Mouse (Mus musculus): ENCODE results near the gene Bach2. TPM values are rescaled to one million over a fixed set of nuclear protein-coding genes. Genes with fewer than 3 reads are reported as not detected.

The Bach2 gene
- polyA plus RNA-seq, 1 experiment from 2014 or later = 8.2 TPM

GRCm38 (mm10) chr4:32571441-32571840 lies 332.8 kb downstream of the Bach2 start:
- no peak for ATAC-seq (ENCODE audit: insufficient number of reproducible peaks, insufficient read depth, low FRiP score, low read depth)
- Histone ChIP-seq H3K4me1 (ENCODE audit: control insufficient read depth in 2 of 2, insufficient read depth in 2 of 2, low read length in 2 of 2) (no peaks in the 10 kb centered on the region), H3K9me3 (ENCODE audit: control insufficient read depth, low read length) (no peaks in the 10 kb centered on the region), H3K4me2 (ENCODE audit: low read length) (no peak overlapping the region), H3K27me3 (ENCODE audit: control insufficient read depth, insufficient read depth, low read length) (no peaks in the 10 kb centered on the region), H3K36me3 (ENCODE audit: control insufficient read depth, insufficient read depth, low read length) (peaks cover 5% of the 10 kb centered on the region; the same call in 1 of the 2 replicates), H3K27ac (replicated peaks in 1 of 2; ENCODE audit: control insufficient read depth in 1 of 2, insufficient read depth in 1 of 2, low read depth in 2 of 2, low read length in 2 of 2) (no peak overlapping the region; a peak in 1 of 4 replicates), H3K9ac (ENCODE audit: low read length) (no peak overlapping the region), H3K4me3 (ENCODE audit: control insufficient read depth in 1 of 2, insufficient read depth in 1 of 2, low read depth in 1 of 2, low read length in 2 of 2) (no peak overlapping the region)
- 60% methylated on average over 3 of the region's 3 CpGs for WGBS

GRCm38 (mm10) chr4:32572118-32572517 lies 333.5 kb downstream of the Bach2 start:
- no peaks in the 10 kb centered on the region for H3K4me1 ChIP-seq (ENCODE audit: control insufficient read depth in 2 of 2, insufficient read depth in 2 of 2, low read length in 2 of 2)
- no peak for ATAC-seq (ENCODE audit: insufficient number of reproducible peaks, insufficient read depth, low FRiP score, low read depth)
- H3K4me2 ChIP-seq (ENCODE audit: low read length) = no peak overlapping the region
- no peaks in the 10 kb centered on the region for H3K27me3 ChIP-seq (ENCODE audit: control insufficient read depth, insufficient read depth, low read length)
- no peak overlapping the region for H3K4me3 ChIP-seq (ENCODE audit: control insufficient read depth in 1 of 2, insufficient read depth in 1 of 2, low read depth in 1 of 2, low read length in 2 of 2)
- no peak overlapping the region for H3K9ac ChIP-seq (ENCODE audit: low read length)
- H3K27ac ChIP-seq (replicated peaks in 1 of 2; ENCODE audit: control insufficient read depth in 1 of 2, insufficient read depth in 1 of 2, low read depth in 2 of 2, low read length in 2 of 2) = no peak overlapping the region
- no peaks in the 10 kb centered on the region for H3K9me3 ChIP-seq (ENCODE audit: control insufficient read depth, low read length)
- 67% methylated on average over 1 of the region's 1 CpGs for WGBS
- H3K36me3 ChIP-seq (ENCODE audit: control insufficient read depth, insufficient read depth, low read length) = peaks cover 11% of the 10 kb centered on the region; the same call in 1 of the 2 replicates

GRCm38 (mm10) chr4:32573586-32573985 lies 335.0 kb downstream of the Bach2 start:
- Histone ChIP-seq H3K9me3 (ENCODE audit: control insufficient read depth, low read length) (no peaks in the 10 kb centered on the region), H3K4me1 (ENCODE audit: control insufficient read depth in 2 of 2, insufficient read depth in 2 of 2, low read length in 2 of 2) (no peaks in the 10 kb centered on the region), H3K27ac (replicated peaks in 1 of 2; ENCODE audit: control insufficient read depth in 1 of 2, insufficient read depth in 1 of 2, low read depth in 2 of 2, low read length in 2 of 2) (no peak overlapping the region), H3K4me2 (ENCODE audit: low read length) (no peak overlapping the region), H3K9ac (ENCODE audit: low read length) (no peak overlapping the region), H3K4me3 (ENCODE audit: control insufficient read depth in 1 of 2, insufficient read depth in 1 of 2, low read depth in 1 of 2, low read length in 2 of 2) (no peak overlapping the region), H3K27me3 (ENCODE audit: control insufficient read depth, insufficient read depth, low read length) (no peaks in the 10 kb centered on the region), H3K36me3 (ENCODE audit: control insufficient read depth, insufficient read depth, low read length) (peaks cover 14% of the 10 kb centered on the region; the same call in 1 of the 2 replicates)
- no peak for ATAC-seq (ENCODE audit: insufficient number of reproducible peaks, insufficient read depth, low FRiP score, low read depth)
- WGBS = 75% methylated on average over 5 of the region's 5 CpGs

- H3K9me3 ChIP-seq (ENCODE audit: control insufficient read depth, low read length) = no peaks in the 10 kb centered on the region
These were observed 336.0 kb downstream of the Bach2 start for GRCm38 (mm10) chr4:32574604-32575003.

GRCm38 (mm10) chr4:32575165-32575564 lies 336.6 kb downstream of the Bach2 start:
- ATAC-seq (ENCODE audit: insufficient number of reproducible peaks, insufficient read depth, low FRiP score, low read depth) = no peak
- Histone ChIP-seq H3K27me3 (ENCODE audit: control insufficient read depth, insufficient read depth, low read length) (no peaks in the 10 kb centered on the region), H3K4me3 (ENCODE audit: control insufficient read depth in 1 of 2, insufficient read depth in 1 of 2, low read depth in 1 of 2, low read length in 2 of 2) (no peak overlapping the region), H3K9me3 (ENCODE audit: control insufficient read depth, low read length) (no peaks in the 10 kb centered on the region), H3K4me1 (ENCODE audit: control insufficient read depth in 2 of 2, insufficient read depth in 2 of 2, low read length in 2 of 2) (no peaks in the 10 kb centered on the region; a peak in 1 of 4 replicates), H3K36me3 (ENCODE audit: control insufficient read depth, insufficient read depth, low read length) (peaks cover 19% of the 10 kb centered on the region), H3K27ac (replicated peaks in 1 of 2; ENCODE audit: control insufficient read depth in 1 of 2, insufficient read depth in 1 of 2, low read depth in 2 of 2, low read length in 2 of 2) (no peak overlapping the region), H3K9ac (ENCODE audit: low read length) (no peak overlapping the region), H3K4me2 (ENCODE audit: low read length) (no peak overlapping the region)
- WGBS = 71% methylated on average over 9 of the region's 9 CpGs

More at GRCm38 (mm10) chr4:32574604-32575003, 336.0 kb downstream of the Bach2 start:
- Histone ChIP-seq H3K9ac (ENCODE audit: low read length) (no peak overlapping the region), H3K4me3 (ENCODE audit: control insufficient read depth in 1 of 2, insufficient read depth in 1 of 2, low read depth in 1 of 2, low read length in 2 of 2) (no peak overlapping the region), H3K4me1 (ENCODE audit: control insufficient read depth in 2 of 2, insufficient read depth in 2 of 2, low read length in 2 of 2) (no peaks in the 10 kb centered on the region), H3K27ac (replicated peaks in 1 of 2; ENCODE audit: control insufficient read depth in 1 of 2, insufficient read depth in 1 of 2, low read depth in 2 of 2, low read length in 2 of 2) (no peak overlapping the region), H3K36me3 (ENCODE audit: control insufficient read depth, insufficient read depth, low read length) (peaks cover 14% of the 10 kb centered on the region), H3K4me2 (ENCODE audit: low read length) (no peak overlapping the region), H3K27me3 (ENCODE audit: control insufficient read depth, insufficient read depth, low read length) (no peaks in the 10 kb centered on the region)
- ATAC-seq (ENCODE audit: insufficient number of reproducible peaks, insufficient read depth, low FRiP score, low read depth) = no peak
- WGBS = 89% methylated on average over 1 of the region's 1 CpGs

- peaks cover 2 to 8% of the 10 kb centered on the region in 2 experiments; a peak in 2 of 4 replicates for H3K4me1 ChIP-seq (ENCODE audit: control insufficient read depth in 2 of 2, insufficient read depth in 2 of 2, low read length in 2 of 2)
- 69% methylated on average over 8 of the region's 8 CpGs for WGBS
- no peak overlapping the region for H3K4me3 ChIP-seq (ENCODE audit: control insufficient read depth in 1 of 2, insufficient read depth in 1 of 2, low read depth in 1 of 2, low read length in 2 of 2)
- H3K9me3 ChIP-seq (ENCODE audit: control insufficient read depth, low read length) = no peaks in the 10 kb centered on the region
- H3K4me2 ChIP-seq (ENCODE audit: low read length) = no peak overlapping the region
- H3K27ac ChIP-seq (replicated peaks in 1 of 2; ENCODE audit: control insufficient read depth in 1 of 2, insufficient read depth in 1 of 2, low read depth in 2 of 2, low read length in 2 of 2) = no peak overlapping the region
- H3K9ac ChIP-seq (ENCODE audit: low read length) = no peak overlapping the region
- peaks cover 22% of the 10 kb centered on the region for H3K36me3 ChIP-seq (ENCODE audit: control insufficient read depth, insufficient read depth, low read length)
- no peak for ATAC-seq (ENCODE audit: insufficient number of reproducible peaks, insufficient read depth, low FRiP score, low read depth)
- no peaks in the 10 kb centered on the region for H3K27me3 ChIP-seq (ENCODE audit: control insufficient read depth, insufficient read depth, low read length)
These were observed 341.2 kb downstream of the Bach2 start for GRCm38 (mm10) chr4:32579850-32580249.

- no peak overlapping the region for H3K4me2 ChIP-seq (ENCODE audit: low read length)
- WGBS = 78% methylated on average over 6 of the region's 6 CpGs
- H3K27ac ChIP-seq (replicated peaks in 1 of 2; ENCODE audit: control insufficient read depth in 1 of 2, insufficient read depth in 1 of 2, low read depth in 2 of 2, low read length in 2 of 2) = no peak overlapping the region
- no peak for ATAC-seq (ENCODE audit: insufficient number of reproducible peaks, insufficient read depth, low FRiP score, low read depth)
- H3K4me1 ChIP-seq (ENCODE audit: control insufficient read depth in 2 of 2, insufficient read depth in 2 of 2, low read length in 2 of 2) = peaks cover 2 to 8% of the 10 kb centered on the region in 2 experiments; a peak in 2 of 4 replicates
- H3K9ac ChIP-seq (ENCODE audit: low read length) = no peak overlapping the region
- H3K9me3 ChIP-seq (ENCODE audit: control insufficient read depth, low read length) = no peaks in the 10 kb centered on the region
- no peaks in the 10 kb centered on the region for H3K27me3 ChIP-seq (ENCODE audit: control insufficient read depth, insufficient read depth, low read length)
- H3K4me3 ChIP-seq (ENCODE audit: control insufficient read depth in 1 of 2, insufficient read depth in 1 of 2, low read depth in 1 of 2, low read length in 2 of 2) = no peak overlapping the region
- H3K36me3 ChIP-seq (ENCODE audit: control insufficient read depth, insufficient read depth, low read length) = peaks cover 8% of the 10 kb centered on the region
These were observed 345.6 kb downstream of the Bach2 start for GRCm38 (mm10) chr4:32584181-32584580.

GRCm38 (mm10) chr4:32586596-32586995 lies 348.0 kb downstream of the Bach2 start:
- ATAC-seq (ENCODE audit: insufficient number of reproducible peaks, insufficient read depth, low FRiP score, low read depth) = no peak
- Histone ChIP-seq H3K27me3 (ENCODE audit: control insufficient read depth, insufficient read depth, low read length) (no peaks in the 10 kb centered on the region), H3K4me1 (ENCODE audit: control insufficient read depth in 2 of 2, insufficient read depth in 2 of 2, low read length in 2 of 2) (peaks cover 0 to 3% of the 10 kb centered on the region in 2 experiments; a peak in 2 of 4 replicates), H3K4me3 (ENCODE audit: control insufficient read depth in 1 of 2, insufficient read depth in 1 of 2, low read depth in 1 of 2, low read length in 2 of 2) (no peak overlapping the region), H3K36me3 (ENCODE audit: control insufficient read depth, insufficient read depth, low read length) (no peaks in the 10 kb centered on the region), H3K9ac (ENCODE audit: low read length) (no peak overlapping the region), H3K9me3 (ENCODE audit: control insufficient read depth, low read length) (no peaks in the 10 kb centered on the region), H3K27ac (replicated peaks in 1 of 2; ENCODE audit: control insufficient read depth in 1 of 2, insufficient read depth in 1 of 2, low read depth in 2 of 2, low read length in 2 of 2) (no peak overlapping the region), H3K4me2 (ENCODE audit: low read length) (no peak overlapping the region)
- 13% methylated on average over 9 of the region's 9 CpGs for WGBS
